Mouse (Mus musculus) heart, embryonic 11.5 days (tissue): ENCODE measurements at regions not wholly inside any gene's neighbourhood (a gene's known extent, or its start where the extent isn't known, plus 50 kb on each side); places are given as distances from the start of the nearest gene placed in this dataset.

Experiments
- ATAC-seq: fragments of 200-750 bp; cut with Nextera tagmentation; replicated peaks from 2 replicates; pipeline ENCODE4 v1.8.0; 2017; ENCODE audit warnings: moderate library complexity; ENCODE audit not compliant: insufficient number of reproducible peaks, low FRiP score, low TSS enrichment
- H3K27ac ChIP-seq: fragments of 300-500 bp; sonication (generic); 2 replicates; pipeline ENCODE4 v1.5.1; 2014; ENCODE audit warnings: mild to moderate bottlenecking, low read depth, low read length
- H3K27me3 ChIP-seq: fragments of 300-500 bp; sonication (generic); 2 replicates; pipeline ENCODE4 v1.6.1; 2014; ENCODE audit warnings: mild to moderate bottlenecking, low read length, mixed read lengths; ENCODE audit not compliant: control insufficient read depth, insufficient read depth
- H3K36me3 ChIP-seq: fragments of 300-500 bp; sonication (generic); 2 replicates; pipeline ENCODE4 v1.6.1; 2014; ENCODE audit warnings: mild to moderate bottlenecking, low read length, moderate library complexity, mixed read lengths; ENCODE audit not compliant: control insufficient read depth, insufficient read depth
- H3K4me1 ChIP-seq: fragments of 300-500 bp; sonication (generic); 2 replicates; pipeline ENCODE4 v1.6.1; 2014; ENCODE audit warnings: low read length; ENCODE audit not compliant: control insufficient read depth, insufficient read depth
- H3K4me2 ChIP-seq: fragments of 300-500 bp; sonication (generic); 2 replicates; pipeline ENCODE4 v1.6.1; 2014; ENCODE audit warnings: mild to moderate bottlenecking, moderate library complexity
- H3K4me3 ChIP-seq: fragments of 300-500 bp; sonication (generic); 2 replicates; pipeline ENCODE4 v1.5.1; 2014; ENCODE audit warnings: low read depth, low read length
- H3K9ac ChIP-seq: fragments of 300-500 bp; sonication (generic); 2 replicates; pipeline ENCODE4 v1.6.1; 2014; ENCODE audit warnings: mild to moderate bottlenecking, low read depth, low read length, moderate library complexity
- H3K9me3 ChIP-seq: fragments of 300-500 bp; sonication (generic); replicated peaks from 2 replicates; pipeline ENCODE4 v1.6.1; 2016; ENCODE audit warnings: low read length; ENCODE audit not compliant: control insufficient read depth
- WGBS: fragments of 180-500 bp; shearing (Covaris S2); extraction: QIAGEN DNeasy Blood & Tissue Kit; methylation state at CpG from one replicate; pipeline ENCODE4 v1.1.7; 2014; ENCODE audit not compliant: insufficient replicate concordance; 5-methylcytosine and 5-hydroxymethylcytosine counted together

GRCm38 (mm10) chr8:8147527-8147926 is 513.5 kb downstream of the Efnb2 start:
- WGBS = 91% methylated on average over 5 of the region's 5 CpGs

GRCm38 (mm10) chr8:8142933-8143495 is 518.0 kb downstream of the Efnb2 start:
- Histone ChIP-seq H3K4me2 (no peak overlapping the region), H3K27ac (no peak overlapping the region), H3K9me3 (no peaks in the 10 kb centered on the region; the same call in 1 of the 2 replicates), H3K9ac (no peak overlapping the region), H3K4me3 (no peak overlapping the region), H3K27me3 (no peaks in the 10 kb centered on the region), H3K4me1 (no peaks in the 10 kb centered on the region), H3K36me3 (no peaks in the 10 kb centered on the region)
- 32% methylated on average over 6 of the region's 6 CpGs for WGBS
- no peak for ATAC-seq

More at GRCm38 (mm10) chr8:8147527-8147926, 513.5 kb downstream of the Efnb2 start:
- Histone ChIP-seq H3K27ac (no peak overlapping the region), H3K4me3 (no peak overlapping the region), H3K4me1 (no peaks in the 10 kb centered on the region), H3K9me3 (no peaks in the 10 kb centered on the region; the same call in 1 of the 2 replicates), H3K4me2 (no peak overlapping the region), H3K27me3 (no peaks in the 10 kb centered on the region), H3K36me3 (no peaks in the 10 kb centered on the region), H3K9ac (no peak overlapping the region)
- no peak for ATAC-seq

- Histone ChIP-seq H3K4me3 (no peak overlapping the region), H3K27me3 (no peaks in the 10 kb centered on the region), H3K36me3 (no peaks in the 10 kb centered on the region), H3K4me2 (no peak overlapping the region), H3K4me1 (no peaks in the 10 kb centered on the region), H3K27ac (no peak overlapping the region), H3K9ac (no peak overlapping the region), H3K9me3 (no peaks in the 10 kb centered on the region; the same call in 1 of the 2 replicates)
- ATAC-seq = no peak
- WGBS = 61% methylated on average over 3 of the region's 3 CpGs
Observed at GRCm38 (mm10) chr8:8142461-8142860, 518.6 kb downstream of the Efnb2 start.

- no peaks in the 10 kb centered on the region for H3K4me1 ChIP-seq
- H3K4me2 ChIP-seq = no peak overlapping the region
- H3K9me3 ChIP-seq = no peaks in the 10 kb centered on the region
- no peak for ATAC-seq
- H3K27ac ChIP-seq = no peak overlapping the region
- H3K36me3 ChIP-seq = no peaks in the 10 kb centered on the region
- H3K27me3 ChIP-seq = no peaks in the 10 kb centered on the region
- no peak overlapping the region for H3K4me3 ChIP-seq
- no peak overlapping the region for H3K9ac ChIP-seq
- WGBS = 78% methylated on average over 3 of the region's 3 CpGs
Observed at GRCm38 (mm10) chr8:8139720-8140119, 521.3 kb downstream of the Efnb2 start.

GRCm38 (mm10) chr8:8133001-8133785 is 527.8 kb downstream of the Efnb2 start:
- Histone ChIP-seq H3K9ac (no peak overlapping the region), H3K36me3 (no peaks in the 10 kb centered on the region), H3K4me2 (no peak overlapping the region), H3K27ac (no peak overlapping the region), H3K9me3 (no peaks in the 10 kb centered on the region; the same call in 1 of the 2 replicates), H3K27me3 (peaks cover 4% of the 10 kb centered on the region; the same call in 1 of the 2 replicates), H3K4me1 (peaks cover 3% of the 10 kb centered on the region; the same call in 1 of the 2 replicates), H3K4me3 (no peak overlapping the region)
- ATAC-seq = no peak
- WGBS = 43% methylated on average over 10 of the region's 10 CpGs

- Histone ChIP-seq H3K9ac (no peak overlapping the region), H3K9me3 (no peaks in the 10 kb centered on the region; the same call in 1 of the 2 replicates), H3K36me3 (no peaks in the 10 kb centered on the region), H3K27ac (no peak overlapping the region), H3K4me1 (peaks cover 3% of the 10 kb centered on the region; the same call in 1 of the 2 replicates), H3K27me3 (peaks cover 4% of the 10 kb centered on the region; the same call in 1 of the 2 replicates), H3K4me2 (no peak overlapping the region), H3K4me3 (no peak overlapping the region)
- WGBS = 35% methylated on average over 3 of the region's 3 CpGs
- no peak for ATAC-seq
Observed at GRCm38 (mm10) chr8:8131961-8132376, 529.1 kb downstream of the Efnb2 start.

GRCm38 (mm10) chr8:8130806-8131205 is 530.2 kb downstream of the Efnb2 start:
- Histone ChIP-seq H3K27ac (no peak overlapping the region), H3K9ac (no peak overlapping the region), H3K4me1 (peaks cover 3% of the 10 kb centered on the region; the same call in 1 of the 2 replicates), H3K4me2 (no peak overlapping the region), H3K36me3 (no peaks in the 10 kb centered on the region), H3K4me3 (no peak overlapping the region), H3K27me3 (peaks cover 4% of the 10 kb centered on the region; the same call in 1 of the 2 replicates), H3K9me3 (no peaks in the 10 kb centered on the region; the same call in 1 of the 2 replicates)
- no peak for ATAC-seq
- WGBS = 73% methylated on average over 2 of the region's 2 CpGs

GRCm38 (mm10) chr8:8115595-8116429 is 545.2 kb downstream of the Efnb2 start:
- no peaks in the 10 kb centered on the region for H3K36me3 ChIP-seq
- 54% methylated on average over 6 of the region's 6 CpGs for WGBS
- no peak for ATAC-seq
- H3K9me3 ChIP-seq = no peaks in the 10 kb centered on the region
- no peak overlapping the region for H3K4me2 ChIP-seq
- no peak overlapping the region for H3K9ac ChIP-seq
- H3K27me3 ChIP-seq = no peaks in the 10 kb centered on the region
- no peak overlapping the region for H3K4me3 ChIP-seq
- H3K4me1 ChIP-seq = peaks cover 6% of the 10 kb centered on the region; the same call in 1 of the 2 replicates
- no peak overlapping the region for H3K27ac ChIP-seq
